Mouse (Mus musculus) kidney, adult 2 months (tissue): ENCODE measurements at regions not wholly inside any gene's neighbourhood (a gene's known extent, or its start where the extent isn't known, plus 50 kb on each side); places are given as distances from the start of the nearest gene placed in this dataset.

Experiments
- CTCF ChIP-seq: fragments of 200-500 bp; conservative IDR thresholded peaks from 2 replicates; pipeline ENCODE4 v1.5.1; 2011; ENCODE audit warnings: low read depth, mild to moderate bottlenecking, control low read depth, low read length, moderate library complexity, mixed read lengths; ENCODE audit not compliant: insufficient read depth, insufficient read length
- POLR2A ChIP-seq: fragments of 200-500 bp; IDR thresholded peaks from one replicate; pipeline ENCODE4 v1.6.1; 2011; ENCODE audit warnings: low read depth, low read length, control low read depth

- no peak for TF ChIP-seq CTCF
- no peak for TF ChIP-seq POLR2A
Observed at GRCm38 (mm10) chr15:38159161-38159560, 733.8 kb downstream of the 4930447A16Rik start.
